Mouse (Mus musculus) midbrain, embryonic 14.5 days (tissue): ENCODE measurements at regions not wholly inside any gene's neighbourhood (a gene's known extent, or its start where the extent isn't known, plus 50 kb on each side); places are given as distances from the start of the nearest gene placed in this dataset.

Experiments used
- ATAC-seq: fragments of 200-750 bp; cut with Nextera tagmentation; 2 replicates; pipeline ENCODE4 v1.8.0; 2017; ENCODE audit warnings: moderate number of reproducible peaks, moderate library complexity; ENCODE audit not compliant: low FRiP score, low TSS enrichment
- DNase-seq: peaks from one replicate; pipeline ENCODE4 v3.0.0-alpha.2; 2015
- H3K27ac ChIP-seq: fragments of 300-500 bp; sonication (generic); replicated peaks from 2 replicates; pipeline ENCODE4 v1.5.1; 2014; ENCODE audit warnings: mild to moderate bottlenecking, low read depth, low read length, moderate library complexity
- H3K27me3 ChIP-seq: fragments of 300-500 bp; sonication (generic); 2 replicates; pipeline ENCODE4 v1.6.1; 2014; ENCODE audit warnings: low read length, control low read depth, mixed read lengths; ENCODE audit not compliant: control insufficient read depth, insufficient read depth
- H3K36me3 ChIP-seq: fragments of 300-500 bp; sonication (generic); 2 replicates; pipeline ENCODE4 v1.6.1; 2014; ENCODE audit warnings: low read length, control low read depth; ENCODE audit not compliant: control insufficient read depth, insufficient read depth
- H3K4me1 ChIP-seq: fragments of 300-500 bp; sonication (generic); 2 replicates; pipeline ENCODE4 v1.6.1; 2014; ENCODE audit warnings: mild to moderate bottlenecking, antibody characterized with exemption, low read length, control low read depth; ENCODE audit not compliant: control insufficient read depth, insufficient read depth
- H3K4me2 ChIP-seq: fragments of 300-500 bp; sonication (generic); 2 replicates; pipeline ENCODE4 v1.6.1; 2014; ENCODE audit warnings: mild to moderate bottlenecking, low read length, moderate library complexity
- H3K4me3 ChIP-seq: fragments of 300-500 bp; sonication (generic); replicated peaks from 2 replicates; pipeline ENCODE4 v1.5.1; 2014; ENCODE audit warnings: low read depth, low read length
- H3K9ac ChIP-seq: fragments of 300-500 bp; sonication (generic); replicated peaks from 2 replicates; pipeline ENCODE4 v1.6.1; 2014; ENCODE audit warnings: mild to moderate bottlenecking, low read length, moderate library complexity
- H3K9me3 ChIP-seq: fragments of 300-500 bp; sonication (generic); 2 replicates; pipeline ENCODE4 v1.6.1; 2016; ENCODE audit warnings: low read length, control low read depth, mixed read lengths; ENCODE audit not compliant: control insufficient read depth
- WGBS: fragments of 180-500 bp; shearing (Covaris S2); extraction: QIAGEN DNeasy Blood & Tissue Kit; methylation state at CpG from one replicate; pipeline ENCODE4 v1.1.7; 2014; 5-methylcytosine and 5-hydroxymethylcytosine counted together

GRCm38 (mm10) chr3:113811790-113812189 lies 181.8 kb upstream of the Rnpc3 start:
- no peak overlapping the region for H3K4me2 ChIP-seq
- ATAC-seq (no peak), DNase-seq (peak; percentile 4)
- H3K27ac ChIP-seq: no peak overlapping the region
- H3K27me3 ChIP-seq: no peaks in the 10 kb centered on the region
- no peaks in the 10 kb centered on the region for H3K4me1 ChIP-seq
- no peak overlapping the region for H3K4me3 ChIP-seq
- no peak overlapping the region for H3K9ac ChIP-seq
- 74% methylated on average over 6 of the region's 6 CpGs for WGBS
- no peaks in the 10 kb centered on the region for H3K36me3 ChIP-seq
- no peaks in the 10 kb centered on the region for H3K9me3 ChIP-seq

GRCm38 (mm10) chr3:113859421-113859820 lies 170.9 kb upstream of the Col11a1 start:
- ATAC-seq (no peak), DNase-seq (no peak)
- H3K9me3 ChIP-seq: no peaks in the 10 kb centered on the region
- no peaks in the 10 kb centered on the region for H3K27me3 ChIP-seq
- no peak overlapping the region for H3K4me2 ChIP-seq
- no peak overlapping the region for H3K27ac ChIP-seq
- H3K4me3 ChIP-seq: no peak overlapping the region
- H3K4me1 ChIP-seq: no peaks in the 10 kb centered on the region
- H3K36me3 ChIP-seq: no peaks in the 10 kb centered on the region
- H3K9ac ChIP-seq: no peak overlapping the region
- WGBS: 62% methylated on average over 1 of the region's 1 CpGs

- no peaks in the 10 kb centered on the region for H3K27me3 ChIP-seq
- DNase-seq (no peak), ATAC-seq (no peak)
- no peaks in the 10 kb centered on the region for H3K4me1 ChIP-seq
- no peaks in the 10 kb centered on the region for H3K36me3 ChIP-seq
- H3K9me3 ChIP-seq: no peaks in the 10 kb centered on the region
- 91% methylated on average over 5 of the region's 5 CpGs for WGBS
- no peak overlapping the region for H3K4me2 ChIP-seq
- no peak overlapping the region for H3K9ac ChIP-seq
- H3K27ac ChIP-seq: no peak overlapping the region
- H3K4me3 ChIP-seq: no peak overlapping the region
Measured at GRCm38 (mm10) chr3:113860005-113860404, 170.3 kb upstream of the Col11a1 start.

GRCm38 (mm10) chr3:113860426-113860825 lies 169.9 kb upstream of the Col11a1 start:
- H3K4me3 ChIP-seq: no peak overlapping the region
- no peak overlapping the region for H3K9ac ChIP-seq
- DNase-seq: peak; percentile 1
- ATAC-seq: no peak
- no peaks in the 10 kb centered on the region for H3K36me3 ChIP-seq
- H3K27ac ChIP-seq: no peak overlapping the region
- no peaks in the 10 kb centered on the region for H3K27me3 ChIP-seq
- H3K4me1 ChIP-seq: no peaks in the 10 kb centered on the region
- H3K4me2 ChIP-seq: no peak overlapping the region
- no peaks in the 10 kb centered on the region for H3K9me3 ChIP-seq

GRCm38 (mm10) chr3:113873226-113873625 lies 157.1 kb upstream of the Col11a1 start:
- Histone ChIP-seq H3K9ac (no peak overlapping the region), H3K4me1 (no peaks in the 10 kb centered on the region), H3K4me3 (no peak overlapping the region), H3K9me3 (no peaks in the 10 kb centered on the region), H3K36me3 (no peaks in the 10 kb centered on the region), H3K4me2 (no peak overlapping the region), H3K27me3 (no peaks in the 10 kb centered on the region), H3K27ac (no peak overlapping the region)
- WGBS: 86% methylated on average over 4 of the region's 4 CpGs
- ATAC-seq (no peak), DNase-seq (no peak)

GRCm38 (mm10) chr3:113905162-113905561 lies 125.2 kb upstream of the Col11a1 start:
- ATAC-seq: peak; percentile 21; the same call in 1 of the 2 replicates
- WGBS: 17% methylated on average over 1 of the region's 1 CpGs
- no peaks in the 10 kb centered on the region for H3K4me1 ChIP-seq

GRCm38 (mm10) chr3:113919350-113920179 lies 110.8 kb upstream of the Col11a1 start:
- Histone ChIP-seq H3K4me1 (no peaks in the 10 kb centered on the region), H3K4me3 (no peak overlapping the region), H3K9ac (no peak overlapping the region), H3K27me3 (no peaks in the 10 kb centered on the region), H3K9me3 (no peaks in the 10 kb centered on the region), H3K4me2 (no peak overlapping the region), H3K27ac (no peak overlapping the region), H3K36me3 (no peaks in the 10 kb centered on the region)
- 90% methylated on average over 2 of the region's 2 CpGs for WGBS
- ATAC-seq (peak; percentile 46; the same call in 1 of the 2 replicates), DNase-seq (peak; percentile 28)

More at GRCm38 (mm10) chr3:113905162-113905561, 125.2 kb upstream of the Col11a1 start:
- Histone ChIP-seq H3K27ac (no peak overlapping the region), H3K27me3 (no peaks in the 10 kb centered on the region), H3K9me3 (no peaks in the 10 kb centered on the region), H3K4me2 (no peak overlapping the region), H3K9ac (no peak overlapping the region), H3K36me3 (no peaks in the 10 kb centered on the region), H3K4me3 (no peak overlapping the region)
- no peak for DNase-seq

- Histone ChIP-seq H3K36me3 (no peaks in the 10 kb centered on the region), H3K4me2 (no peak overlapping the region), H3K27ac (no peak overlapping the region), H3K9ac (no peak overlapping the region), H3K4me1 (no peaks in the 10 kb centered on the region), H3K4me3 (no peak overlapping the region), H3K9me3 (no peaks in the 10 kb centered on the region), H3K27me3 (no peaks in the 10 kb centered on the region)
- WGBS: 72% methylated on average over 3 of the region's 3 CpGs
- ATAC-seq (no peak), DNase-seq (no peak)
Measured at GRCm38 (mm10) chr3:113931553-113931952, 98.8 kb upstream of the Col11a1 start.

GRCm38 (mm10) chr3:113950501-113950900 lies 79.8 kb upstream of the Col11a1 start:
- Histone ChIP-seq H3K9ac (no peak overlapping the region), H3K4me2 (no peak overlapping the region), H3K27ac (no peak overlapping the region), H3K4me3 (no peak overlapping the region), H3K36me3 (no peaks in the 10 kb centered on the region), H3K4me1 (no peaks in the 10 kb centered on the region), H3K27me3 (no peaks in the 10 kb centered on the region), H3K9me3 (no peaks in the 10 kb centered on the region)
- 87% methylated on average over 5 of the region's 5 CpGs for WGBS
- no peak for ATAC-seq
- DNase-seq: no peak
